Mouse (Mus musculus): Measurements from ENCODE around the gene Pklr.
"Not testable (repeated sequence)": the region's sequence is repeated elsewhere in the genome, so short reads cannot be mapped to it uniquely, and the experiment has no call there.

The Pklr gene

DNA sequence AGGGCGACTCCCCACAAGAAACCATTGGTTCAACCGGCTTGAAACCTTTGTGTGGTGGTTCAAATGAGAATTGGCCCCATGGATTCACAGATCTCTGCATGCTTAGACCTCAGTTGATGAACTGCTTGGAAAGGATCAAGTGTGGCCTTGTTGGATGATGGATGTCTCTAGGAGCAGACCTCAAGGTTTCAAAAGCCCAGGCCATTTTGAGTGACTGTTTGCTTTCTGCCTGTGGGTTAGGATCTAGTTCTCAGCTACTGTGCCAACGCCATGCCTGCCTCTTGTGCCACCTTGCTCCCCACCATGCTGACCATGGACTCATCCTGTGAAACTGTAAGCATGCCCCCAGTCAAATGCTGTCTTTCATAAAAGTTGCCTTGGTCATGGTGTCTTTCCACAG lies 10.0 kb upstream of the Pklr start:
- DNase-seq, result no peak

DNA sequence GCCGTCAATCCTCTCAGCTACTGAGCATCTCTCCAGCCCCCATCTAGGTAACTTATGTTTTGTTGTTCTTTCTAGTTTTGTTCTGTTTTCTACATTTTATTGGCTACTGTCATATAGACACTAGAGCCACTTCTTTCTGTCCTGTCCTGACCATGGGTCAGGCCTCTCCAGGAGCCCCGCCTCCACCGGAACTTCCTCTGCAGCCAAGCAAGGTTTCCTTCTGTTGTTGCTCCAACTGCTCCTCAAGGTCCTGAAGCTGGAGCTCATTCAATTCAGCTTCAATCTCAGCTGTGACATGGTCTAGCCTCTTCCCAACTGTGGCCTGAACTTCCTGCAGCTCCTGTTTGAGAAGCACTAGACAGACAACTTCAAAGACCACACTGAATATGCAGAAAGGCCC lies 6.0 kb upstream of the Pklr start:
- DNase-seq, result no peak

DNA sequence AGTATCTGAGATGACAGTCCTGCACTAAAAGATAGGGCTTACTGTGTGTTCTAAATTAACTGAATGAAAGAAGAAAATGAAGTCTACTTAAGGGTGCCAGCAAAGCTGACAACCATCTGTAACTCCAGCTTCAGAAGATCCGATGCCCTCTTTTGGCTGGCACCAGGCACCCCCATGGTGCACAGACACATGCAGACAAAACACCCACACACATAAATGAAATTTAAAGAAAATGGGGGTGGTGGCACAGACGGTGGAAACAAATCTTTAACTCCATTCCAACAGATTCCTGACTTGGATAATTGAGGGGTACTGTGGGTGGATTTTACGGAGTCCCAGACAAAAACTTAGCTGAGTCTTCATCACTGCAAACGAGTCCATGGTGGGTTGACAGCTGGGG lies 4.1 kb upstream of the Pklr start:
- DNase-seq, result no peak

DNA sequence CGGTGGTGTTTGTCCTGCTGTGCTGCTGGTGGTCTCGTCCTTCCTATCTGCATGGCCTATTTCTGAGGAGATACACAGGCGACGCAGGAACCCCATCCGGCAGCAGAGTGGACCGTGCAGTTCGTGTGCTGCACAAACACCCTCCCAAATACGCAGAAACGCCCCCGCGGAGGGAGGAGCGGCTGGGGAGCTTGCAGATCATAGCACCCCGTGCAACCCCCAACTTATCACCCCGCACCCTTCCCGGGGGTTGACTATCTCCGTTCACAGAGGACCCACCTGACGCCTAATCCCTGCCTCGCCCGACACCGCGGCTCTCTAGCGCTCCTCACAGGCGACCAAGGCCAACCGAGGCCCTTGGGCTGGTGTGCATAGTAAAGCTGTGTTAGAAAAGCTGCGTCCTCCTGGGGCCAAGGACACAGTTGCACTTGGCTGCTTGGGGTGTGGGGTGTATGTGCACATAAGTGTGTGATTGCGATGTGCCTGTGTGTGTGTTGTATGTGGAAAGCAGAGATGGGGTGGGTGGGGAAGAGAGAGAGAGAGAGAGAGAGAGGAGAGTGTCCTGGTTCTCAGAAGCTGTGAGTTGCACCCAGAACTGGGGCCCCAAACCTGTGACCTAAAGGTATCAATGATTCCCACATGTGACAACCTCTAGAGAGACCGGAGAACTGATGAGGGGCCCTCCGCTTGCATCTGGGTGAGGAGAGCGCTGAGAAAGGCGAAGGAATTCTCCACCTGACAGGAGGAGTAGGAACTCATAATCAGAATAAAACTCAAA lies 3.5 kb upstream of the Pklr start:
- DNase-seq, result peak; percentile 63

DNA sequence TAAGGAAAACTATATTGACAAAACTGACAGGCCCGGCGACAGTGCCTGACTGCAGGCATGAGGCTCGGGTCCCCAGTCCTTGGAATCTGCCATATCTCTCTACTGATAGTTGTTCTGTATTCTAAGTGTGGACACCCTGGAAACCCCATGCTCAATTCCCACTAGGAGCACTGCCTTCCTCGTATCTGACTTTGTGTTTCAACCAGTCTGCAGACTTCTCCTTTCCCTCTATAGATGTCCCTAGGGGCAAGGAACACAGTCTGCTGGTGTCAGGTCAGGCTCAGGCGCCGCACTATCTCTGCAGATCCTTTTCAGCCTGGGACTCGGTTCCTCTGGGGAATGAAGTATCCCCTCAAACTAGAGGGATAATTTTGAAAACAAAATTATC lies 2.9 kb upstream of the Pklr start:
- DNase-seq, result no peak

DNA sequence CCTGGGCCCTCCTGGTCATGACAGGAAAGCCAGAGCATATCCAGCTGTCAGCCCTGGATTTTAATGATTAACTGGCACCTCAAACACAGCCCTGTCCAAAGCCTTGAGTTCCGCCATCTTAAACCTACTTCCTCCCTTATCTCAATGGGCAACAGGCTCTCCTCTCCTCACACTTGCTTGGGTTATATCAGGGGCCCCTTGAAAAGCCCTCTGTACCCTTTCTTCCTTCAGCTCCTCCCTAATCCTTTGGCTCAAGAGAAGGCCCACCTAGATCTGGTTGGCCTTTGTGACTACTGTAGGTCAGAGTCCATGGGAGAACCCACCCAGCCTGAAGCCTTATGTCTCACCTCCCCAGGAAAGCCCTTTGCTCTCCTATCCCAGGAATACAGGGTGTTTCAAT lies 2.2 kb upstream of the Pklr start:
- no peak for DNase-seq

DNA sequence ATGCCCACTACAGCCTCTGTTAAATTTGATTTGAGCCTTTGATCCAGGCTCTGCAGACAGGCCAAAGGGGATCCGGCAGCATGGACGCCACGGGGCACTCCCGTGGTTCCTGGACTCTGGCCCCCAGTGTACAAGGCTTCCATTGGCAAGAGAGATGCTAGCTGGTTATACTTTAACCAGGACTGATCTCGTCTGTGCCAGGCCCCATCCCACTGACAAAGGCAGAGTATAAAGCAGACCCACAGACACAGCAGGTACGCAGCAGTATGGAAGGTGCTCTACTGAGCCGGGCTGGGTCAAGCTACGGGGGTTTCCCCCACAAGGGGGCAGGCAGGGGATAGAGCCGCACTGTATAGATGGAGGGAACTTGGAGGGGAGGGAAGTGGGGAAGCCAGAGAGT lies 423 bp downstream of the Pklr start:
- DNase-seq, result no peak

DNA sequence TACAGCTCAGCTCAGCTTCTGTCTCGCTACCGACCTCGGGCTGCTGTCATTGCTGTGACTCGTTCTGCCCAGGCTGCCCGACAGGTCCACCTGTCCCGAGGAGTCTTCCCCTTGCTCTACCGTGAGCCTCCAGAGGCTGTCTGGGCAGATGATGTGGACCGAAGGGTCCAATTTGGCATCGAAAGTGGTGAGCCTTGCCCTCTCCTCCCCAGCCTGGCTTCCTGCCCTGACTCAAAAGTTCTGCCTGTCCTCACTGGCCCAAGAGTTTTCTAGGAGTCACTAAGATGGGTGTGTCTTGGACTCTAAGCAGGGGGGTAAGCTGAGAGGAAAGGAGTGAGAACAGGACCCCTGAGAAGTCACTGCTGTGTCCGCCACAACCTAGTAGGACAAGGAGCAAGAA lies 8.9 kb downstream of the Pklr start:
- no peak for DNase-seq

DNA sequence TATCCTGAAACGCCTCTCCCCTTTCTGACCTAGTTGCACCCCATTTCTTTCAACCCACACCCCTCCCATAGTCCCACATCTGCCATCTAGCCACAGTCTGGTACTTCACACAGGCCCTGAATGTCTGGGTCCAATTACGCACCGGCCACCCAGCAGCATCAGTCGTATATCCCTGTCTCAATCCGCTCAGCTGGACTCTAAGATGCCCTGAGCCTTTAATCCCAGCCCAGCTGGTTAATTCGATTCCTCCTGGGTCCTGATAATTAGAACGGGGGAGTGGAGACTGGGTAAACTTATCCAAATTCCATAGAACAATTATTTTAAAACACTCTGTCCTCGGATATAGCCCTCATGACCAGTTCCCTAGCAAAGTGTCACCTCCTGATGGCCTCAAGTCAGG lies 9.6 kb downstream of the Pklr start:
- peak; percentile 85 for DNase-seq

DNA sequence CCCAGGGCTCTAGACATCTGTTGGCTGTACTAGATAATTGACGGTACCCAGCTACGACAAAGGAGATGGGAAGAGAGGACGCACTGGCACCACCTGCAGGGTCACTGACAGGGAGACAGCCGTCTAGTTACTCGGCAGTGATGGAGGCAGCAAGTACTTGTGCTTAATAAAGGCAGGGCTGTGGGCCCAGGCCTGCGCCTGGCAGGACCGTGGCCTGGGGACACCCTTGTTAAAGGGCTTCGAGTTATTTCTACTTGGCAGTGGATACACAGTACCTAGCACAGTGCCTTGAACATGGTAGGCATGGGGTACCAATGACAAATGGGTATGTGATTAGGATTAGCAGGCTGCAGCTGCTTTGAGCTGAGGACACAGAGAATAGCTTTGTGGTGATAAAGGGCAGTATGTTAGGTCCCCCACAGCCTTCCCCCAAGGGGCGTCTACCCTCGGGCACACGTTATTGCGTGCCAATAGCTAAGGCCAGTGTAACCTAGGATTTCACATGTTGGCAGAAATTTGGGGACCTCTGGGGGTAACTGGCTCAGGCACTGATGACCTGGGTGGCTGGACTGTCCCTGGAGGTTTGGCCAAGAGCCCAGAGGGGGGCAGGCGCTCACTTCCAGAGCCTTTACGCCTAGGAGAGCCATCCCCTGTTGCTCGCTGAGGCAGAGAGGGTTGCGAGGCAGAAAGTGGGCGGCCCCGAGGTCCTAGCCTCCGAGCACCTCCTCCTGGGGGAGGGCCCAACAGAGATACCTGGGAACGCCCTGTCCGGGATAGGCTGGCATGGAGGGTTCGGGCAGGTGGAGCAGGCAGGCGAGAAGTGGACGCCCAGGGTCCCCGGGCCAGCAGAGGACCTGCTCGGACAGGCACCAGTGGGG lies 11.4 kb downstream of the Pklr start:
- DNase-seq, result no peak

DNA sequence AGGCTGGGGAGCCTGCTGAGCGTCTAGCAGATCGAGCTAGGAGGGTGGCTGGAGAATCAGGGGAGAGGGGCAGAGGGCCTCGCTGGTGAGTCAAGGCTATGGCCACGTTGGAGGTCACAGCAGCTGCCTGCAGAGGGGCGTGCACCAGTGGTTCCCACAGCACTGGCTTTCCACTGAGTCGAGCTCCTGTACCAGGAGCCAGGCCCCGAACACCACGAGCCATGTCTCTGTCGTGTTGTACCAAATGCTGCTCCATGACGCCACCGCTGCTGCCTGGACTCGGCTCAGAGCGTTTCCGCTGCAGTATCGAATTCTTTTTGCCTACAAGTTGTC lies 12.0 kb downstream of the Pklr start:
- DNase-seq, result no peak

DNA sequence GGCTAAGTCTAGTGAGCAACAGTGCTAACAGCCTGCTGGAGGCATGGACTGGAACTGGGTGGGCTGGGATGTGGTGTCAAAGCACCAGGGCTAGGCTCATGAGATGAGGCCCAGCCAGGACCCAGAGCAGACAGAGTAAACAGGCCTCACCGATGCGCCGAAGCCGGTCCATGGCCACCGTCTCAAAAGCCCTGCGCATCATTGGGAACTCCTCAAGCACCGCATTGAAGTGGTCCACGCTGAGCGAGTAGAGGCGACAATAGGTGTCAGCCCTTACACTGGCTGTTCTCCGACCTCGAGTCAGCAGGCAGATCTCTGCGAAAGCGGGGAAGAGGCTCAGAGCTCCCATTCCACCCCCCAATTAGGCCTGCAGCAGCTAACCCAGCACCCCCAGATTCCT lies 12.6 kb downstream of the Pklr start:
- DNase-seq, result no peak

DNA sequence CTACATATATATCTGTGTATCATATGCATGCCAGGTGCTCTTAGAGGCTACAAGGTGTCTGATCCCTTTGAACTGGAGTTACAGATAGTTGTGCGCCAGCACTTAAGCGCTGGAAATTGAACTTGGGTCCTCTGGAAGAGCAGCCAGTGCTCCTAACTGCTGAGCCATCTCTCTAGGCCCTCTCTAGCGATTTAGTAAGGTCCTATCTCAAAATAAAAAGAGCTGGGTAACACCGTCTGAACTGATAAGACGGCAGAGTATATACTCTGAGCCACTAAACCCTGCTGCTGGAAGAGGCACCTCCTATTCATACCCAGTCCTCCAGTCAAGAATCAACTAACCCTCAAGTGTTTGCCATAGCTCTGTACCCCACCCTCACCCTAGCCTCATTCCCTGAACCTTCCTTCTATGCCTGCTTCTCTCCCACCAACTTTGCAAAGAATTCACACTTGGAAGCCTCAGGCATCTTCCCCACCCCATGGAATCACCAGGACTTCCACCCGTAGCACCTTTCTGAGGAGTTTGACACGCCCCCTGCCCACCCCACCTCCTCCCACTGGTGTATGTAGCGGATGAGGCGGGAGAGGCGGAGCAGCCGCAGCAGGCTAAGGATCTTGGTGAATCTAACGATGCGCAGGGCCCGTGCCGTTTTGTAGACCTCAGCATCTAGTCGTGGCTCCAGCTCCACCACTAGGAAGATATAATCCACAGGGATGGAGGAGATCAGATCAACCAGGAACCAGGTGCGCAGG lies 16.3 kb downstream of the Pklr start:
- no peak for DNase-seq

DNA sequence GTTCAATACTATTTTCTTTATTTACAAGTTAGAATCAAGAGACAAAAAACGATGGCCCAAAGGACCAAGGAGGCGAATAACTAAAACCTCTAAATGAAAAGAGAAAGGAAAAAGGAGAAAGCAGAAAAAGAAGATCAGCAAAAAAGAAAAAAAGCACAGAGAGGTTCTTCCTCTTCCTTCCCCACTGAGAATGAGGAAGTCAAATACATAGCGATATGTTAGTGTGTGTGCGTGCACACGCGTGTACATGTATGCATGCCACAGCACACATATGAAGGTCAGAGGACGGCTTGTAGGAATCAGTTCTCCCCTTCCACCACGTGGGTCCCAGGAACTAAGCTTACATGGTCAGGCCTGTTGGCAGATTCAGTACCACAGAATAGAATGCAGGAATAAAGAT lies 21.0 kb downstream of the Pklr start:
- DNase-seq, result no peak

DNA sequence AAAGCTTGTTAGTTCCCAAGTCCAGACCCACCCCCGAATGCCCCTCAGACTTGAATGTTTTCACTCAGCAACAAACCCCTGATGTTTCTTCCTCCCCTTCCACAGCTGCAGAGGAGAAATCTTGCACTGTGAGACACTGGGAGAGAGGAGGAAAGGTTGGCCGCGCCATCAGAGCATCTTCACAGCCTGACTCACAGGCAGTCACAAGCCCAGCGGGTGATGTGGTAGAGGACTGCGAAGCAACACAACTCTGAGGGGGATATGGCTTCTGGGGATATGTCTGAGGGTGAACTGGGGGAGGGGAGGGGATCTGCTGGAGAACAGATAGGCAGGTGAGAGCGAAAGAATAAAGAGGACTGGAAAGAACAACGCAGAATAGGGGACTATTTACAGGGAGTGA lies 22.7 kb downstream of the Pklr start:
- no peak for DNase-seq

DNA sequence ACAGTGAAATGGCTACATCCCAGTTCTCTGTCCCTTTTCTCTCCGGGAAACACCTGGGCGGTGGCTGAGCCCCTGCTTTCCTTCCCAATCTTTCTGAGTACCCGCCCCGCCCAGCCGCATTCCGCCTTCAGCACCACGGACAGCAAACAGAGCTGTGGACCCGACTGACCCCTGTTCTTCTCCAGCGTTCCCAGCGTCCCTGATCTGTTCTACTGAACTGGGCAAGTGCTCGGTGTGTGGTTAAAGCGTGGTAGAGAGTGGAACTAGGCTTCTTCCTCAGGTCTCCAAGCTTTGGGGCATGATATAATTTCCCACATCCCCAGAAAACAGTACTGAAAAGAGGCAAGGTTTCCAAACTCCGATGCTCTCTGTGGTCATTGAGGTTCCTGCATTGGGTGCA lies 23.3 kb downstream of the Pklr start:
- peak; percentile 71 for DNase-seq

DNA sequence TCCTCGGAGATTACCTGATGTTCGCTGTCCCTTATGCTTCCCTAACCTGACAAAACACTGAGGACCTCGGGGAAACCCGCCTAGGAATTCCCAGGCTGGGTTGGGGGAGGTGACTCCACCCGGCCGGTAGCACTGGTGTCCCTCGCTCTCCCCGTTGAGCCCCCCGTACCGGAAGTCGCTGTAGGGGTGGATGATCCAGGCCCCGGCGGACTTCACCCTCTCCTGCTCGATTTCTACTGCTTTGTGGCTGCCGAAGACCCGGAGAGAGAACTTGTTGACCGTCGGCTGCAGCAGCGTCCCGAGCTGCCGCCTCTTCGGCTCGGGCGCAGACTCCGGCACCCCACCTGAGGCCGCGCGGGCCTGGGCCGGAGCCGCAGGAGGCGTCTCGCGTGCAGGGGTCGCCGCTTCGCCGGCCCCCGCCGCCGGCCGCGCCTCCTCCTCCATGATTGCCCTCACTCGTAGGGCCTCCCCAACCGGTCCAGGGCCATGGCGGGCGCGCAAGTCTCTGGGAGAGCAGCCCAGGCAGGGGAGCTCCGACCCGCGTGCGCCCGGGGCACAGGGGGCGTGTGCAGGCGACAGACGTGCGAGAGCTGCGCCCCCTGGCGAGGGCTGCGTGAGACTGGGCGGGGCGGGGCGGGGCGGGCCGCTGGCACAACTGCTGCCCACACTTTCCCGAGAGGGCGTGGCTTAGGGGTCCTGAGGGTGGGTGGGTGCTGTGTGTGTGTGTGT lies 23.8 kb downstream of the Pklr start, which contains the start of gene Hcn3:
Gene Hcn3 (minus strand): TSS at position 581 of the 729 bp plus-strand sequence.
- peak; percentile 93 for DNase-seq

DNA sequence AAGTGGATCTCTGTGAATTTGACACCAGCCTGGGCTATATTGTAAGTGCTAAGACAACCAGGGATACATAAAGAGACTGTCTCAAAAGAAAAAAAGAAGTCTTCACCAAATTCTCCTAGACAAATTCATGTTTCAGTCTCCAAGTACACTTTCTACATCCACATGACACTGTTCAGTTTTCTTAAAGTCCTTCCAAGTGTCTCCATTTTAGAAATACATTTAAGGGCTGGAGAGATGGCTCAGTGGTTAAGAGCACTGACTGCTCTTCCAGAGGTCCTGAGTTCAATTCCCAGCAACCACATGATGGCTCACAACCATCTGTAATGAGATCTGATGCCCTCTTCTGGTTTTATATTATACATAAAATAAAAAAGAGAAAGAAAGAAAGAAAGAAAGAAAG lies 25.3 kb downstream of the Pklr start:
- DNase-seq, result not testable (repeated sequence)

DNA sequence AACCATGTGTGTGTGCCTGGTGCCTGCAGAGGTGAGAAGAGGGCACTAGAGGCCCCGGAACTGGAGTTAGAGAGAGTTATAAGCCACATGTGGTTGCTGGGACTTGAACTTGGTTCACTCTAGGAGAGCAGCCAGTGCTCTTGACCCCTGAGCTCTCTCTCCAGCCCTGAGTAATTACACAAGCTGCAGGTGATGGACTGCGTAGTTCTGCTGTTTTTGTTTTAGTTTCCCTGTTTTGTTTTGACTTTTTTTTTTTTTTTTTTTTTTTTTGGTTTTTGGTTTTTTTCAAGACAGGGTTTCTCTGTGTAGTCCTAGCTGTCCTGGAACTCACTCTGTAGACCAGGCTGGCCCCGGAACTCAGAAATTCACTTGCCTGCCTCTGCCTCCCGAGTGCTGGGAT lies 25.8 kb downstream of the Pklr start:
- no peak for DNase-seq

DNA sequence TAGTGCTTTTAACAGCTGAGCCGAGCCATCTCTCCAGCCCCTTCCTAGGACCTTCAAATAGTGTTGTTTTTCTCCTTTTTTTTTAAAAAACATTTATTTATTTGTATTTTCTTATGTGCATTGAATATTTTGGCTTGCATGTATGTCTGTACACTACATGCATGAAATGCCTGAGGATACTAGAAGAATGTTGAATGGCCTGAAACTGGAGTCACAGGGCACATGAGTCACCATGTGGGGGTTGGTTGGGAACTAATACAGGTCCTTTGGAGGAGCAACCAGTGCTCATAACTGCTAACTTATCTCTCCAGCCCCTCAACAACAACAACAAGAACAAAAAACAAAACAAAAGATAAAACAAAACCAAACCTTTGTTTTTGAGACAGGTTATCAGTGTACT lies 27.2 kb downstream of the Pklr start:
- no peak for DNase-seq

DNA sequence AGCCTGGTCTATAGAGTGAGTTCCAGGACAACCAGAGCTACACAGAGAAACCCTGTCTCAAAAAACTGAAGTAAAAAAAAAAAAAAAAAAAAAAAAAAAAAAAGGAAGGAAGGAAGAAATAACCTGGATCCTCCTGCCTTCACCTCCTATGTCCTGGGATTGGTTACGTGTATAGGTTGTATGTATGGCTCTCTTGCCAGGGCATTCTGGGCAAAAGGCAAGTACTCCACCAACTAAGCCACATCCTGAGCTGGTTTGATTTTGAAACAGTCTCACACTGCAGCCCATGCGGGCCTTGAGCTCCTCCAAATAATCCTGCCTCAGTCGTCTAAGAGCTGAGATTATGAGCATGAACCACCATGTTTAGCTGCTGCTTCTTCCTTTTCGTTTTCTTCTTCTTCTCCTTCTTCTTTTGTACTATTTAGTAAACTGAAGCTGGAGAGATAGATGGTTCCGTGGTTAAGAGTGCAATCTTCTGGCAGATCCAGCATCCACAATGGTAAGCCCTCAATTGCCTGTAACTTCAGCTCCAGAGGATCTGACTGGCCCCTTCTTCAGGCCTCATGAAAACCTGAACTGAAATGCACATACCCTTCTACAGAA lies 27.8 kb downstream of the Pklr start:
- no peak for DNase-seq

DNA sequence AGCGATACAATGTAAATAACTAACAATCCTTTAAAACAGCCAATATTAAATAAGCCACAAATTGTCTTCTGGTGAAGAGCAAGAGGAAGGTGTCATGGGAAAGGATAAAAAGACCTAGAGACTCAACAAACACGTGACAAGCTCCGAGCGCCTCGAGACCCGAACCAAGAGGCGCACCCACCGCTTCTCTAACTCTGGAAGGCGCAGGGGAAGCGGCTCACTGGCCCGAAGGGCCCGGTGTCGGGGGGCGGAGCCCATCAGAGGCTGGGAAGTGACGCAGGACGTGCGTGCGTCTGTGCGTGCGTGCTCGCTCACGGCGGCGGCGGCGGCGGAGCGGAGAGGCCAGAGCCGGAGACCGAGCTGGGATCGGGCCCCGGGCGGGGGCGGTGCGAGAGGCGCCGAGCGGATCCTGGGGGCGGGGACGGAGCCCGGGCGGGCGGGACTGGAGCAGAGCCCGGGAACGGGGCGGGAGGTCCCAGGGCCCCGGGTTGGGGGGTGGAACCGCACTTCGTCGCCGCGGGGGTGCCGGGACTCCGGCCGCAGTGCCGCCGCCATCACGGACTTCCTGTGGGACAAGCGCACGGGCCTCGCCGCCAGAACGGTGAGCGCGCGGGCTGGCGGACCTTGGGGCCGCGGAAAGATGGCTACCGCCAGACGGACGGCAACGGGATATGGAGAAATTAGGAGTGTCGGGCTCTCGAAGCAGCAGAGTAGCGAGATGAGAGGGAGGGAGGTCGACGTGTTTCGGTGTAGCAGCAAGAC lies 28.7 kb downstream of the Pklr start, which contains the start of gene Clk2:
Gene Clk2 (plus strand): TSS at position 290 of the 762 bp plus-strand sequence.
- peak; percentile 96 for DNase-seq
